Mouse (Mus musculus): Measurements from ENCODE around the gene Zfp831. TPM values are rescaled to one million over a fixed set of nuclear protein-coding genes. Genes with fewer than 3 reads are reported as not detected.

Gene Zfp831
- total and polyA plus RNA-seq, 2 experiments from 2014 or later: not detected

GRCm38 (mm10) chr2:174658229-174658844, 15.0 kb downstream of the Zfp831 start:
- Histone ChIP-seq H3K36me3 (ENCODE audit: insufficient read depth, low read length) (no peaks in the 10 kb centered on the region), H3K4me2 (ENCODE audit: low read depth, low read length, poor library complexity, severe bottlenecking) (no peak overlapping the region), H3K9me3 (ENCODE audit: low read length) (no peaks in the 10 kb centered on the region), H3K9ac (replicated peaks; ENCODE audit: low read length, poor library complexity, severe bottlenecking) (no peak overlapping the region), H3K4me1 (ENCODE audit: insufficient read depth, low read length) (no peaks in the 10 kb centered on the region), H3K27me3 (ENCODE audit: insufficient read depth, low read length) (no peaks in the 10 kb centered on the region), H3K27ac (ENCODE audit: low read depth, low read length) (no peak overlapping the region), H3K4me3 (ENCODE audit: low read depth, low read length) (no peak overlapping the region)
- ATAC-seq (ENCODE audit: low FRiP score) (no peak), DNase-seq (ENCODE audit: low spot score) (no peak)
- 71% methylated on average over 8 of the region's 8 CpGs for WGBS
- TF ChIP-seq CTCF (IDR thresholded peaks at IDR 0.05): no peak

- no peaks in the 10 kb centered on the region for H3K4me1 ChIP-seq (ENCODE audit: insufficient read depth, low read length)
- 77% methylated on average over 4 of the region's 4 CpGs for WGBS
- no peak for TF ChIP-seq CTCF (IDR thresholded peaks at IDR 0.05)
Observed at GRCm38 (mm10) chr2:174659874-174660273, 16.5 kb downstream of the Zfp831 start.

GRCm38 (mm10) chr2:174660321-174660720, 17.0 kb downstream of the Zfp831 start:
- Histone ChIP-seq H3K4me1 (ENCODE audit: insufficient read depth, low read length) (no peaks in the 10 kb centered on the region), H3K4me3 (ENCODE audit: low read depth, low read length) (no peak overlapping the region), H3K27ac (ENCODE audit: low read depth, low read length) (no peak overlapping the region), H3K4me2 (ENCODE audit: low read depth, low read length, poor library complexity, severe bottlenecking) (no peak overlapping the region), H3K9ac (replicated peaks; ENCODE audit: low read length, poor library complexity, severe bottlenecking) (no peak overlapping the region), H3K36me3 (ENCODE audit: insufficient read depth, low read length) (no peaks in the 10 kb centered on the region), H3K27me3 (ENCODE audit: insufficient read depth, low read length) (no peaks in the 10 kb centered on the region), H3K9me3 (ENCODE audit: low read length) (no peaks in the 10 kb centered on the region)
- 84% methylated on average over 9 of the region's 9 CpGs for WGBS
- no peak for TF ChIP-seq CTCF (IDR thresholded peaks at IDR 0.05)
- ATAC-seq (ENCODE audit: low FRiP score) (no peak), DNase-seq (ENCODE audit: low spot score) (no peak)

More at GRCm38 (mm10) chr2:174659874-174660273, 16.5 kb downstream of the Zfp831 start:
- Histone ChIP-seq H3K4me3 (ENCODE audit: low read depth, low read length) (no peak overlapping the region), H3K36me3 (ENCODE audit: insufficient read depth, low read length) (no peaks in the 10 kb centered on the region), H3K9me3 (ENCODE audit: low read length) (no peaks in the 10 kb centered on the region), H3K27ac (ENCODE audit: low read depth, low read length) (no peak overlapping the region), H3K4me2 (ENCODE audit: low read depth, low read length, poor library complexity, severe bottlenecking) (no peak overlapping the region), H3K27me3 (ENCODE audit: insufficient read depth, low read length) (no peaks in the 10 kb centered on the region), H3K9ac (replicated peaks; ENCODE audit: low read length, poor library complexity, severe bottlenecking) (no peak overlapping the region)
- no peak for DNase-seq (ENCODE audit: low spot score)
- no peak for ATAC-seq (ENCODE audit: low FRiP score)

- no peak for TF ChIP-seq CTCF (IDR thresholded peaks at IDR 0.05)
- Histone ChIP-seq H3K27ac (ENCODE audit: low read depth, low read length) (no peak overlapping the region), H3K4me1 (ENCODE audit: insufficient read depth, low read length) (no peaks in the 10 kb centered on the region), H3K4me3 (ENCODE audit: low read depth, low read length) (no peak overlapping the region), H3K27me3 (ENCODE audit: insufficient read depth, low read length) (no peaks in the 10 kb centered on the region), H3K9ac (replicated peaks; ENCODE audit: low read length, poor library complexity, severe bottlenecking) (no peak overlapping the region), H3K9me3 (ENCODE audit: low read length) (no peaks in the 10 kb centered on the region), H3K4me2 (ENCODE audit: low read depth, low read length, poor library complexity, severe bottlenecking) (no peak overlapping the region), H3K36me3 (ENCODE audit: insufficient read depth, low read length) (no peaks in the 10 kb centered on the region)
- ATAC-seq (ENCODE audit: low FRiP score): no peak
- no peak for DNase-seq (ENCODE audit: low spot score)
- WGBS: 53% methylated on average over 7 of the region's 7 CpGs
Observed at GRCm38 (mm10) chr2:174661436-174662171, 18.3 kb downstream of the Zfp831 start.

- Histone ChIP-seq H3K4me2 (ENCODE audit: low read depth, low read length, poor library complexity, severe bottlenecking) (no peak overlapping the region), H3K4me1 (ENCODE audit: insufficient read depth, low read length) (no peaks in the 10 kb centered on the region), H3K36me3 (ENCODE audit: insufficient read depth, low read length) (no peaks in the 10 kb centered on the region), H3K4me3 (ENCODE audit: low read depth, low read length) (no peak overlapping the region), H3K9ac (replicated peaks; ENCODE audit: low read length, poor library complexity, severe bottlenecking) (no peak overlapping the region), H3K27me3 (ENCODE audit: insufficient read depth, low read length) (no peaks in the 10 kb centered on the region), H3K27ac (ENCODE audit: low read depth, low read length) (no peak overlapping the region), H3K9me3 (ENCODE audit: low read length) (no peaks in the 10 kb centered on the region)
- DNase-seq (ENCODE audit: low spot score) (no peak), ATAC-seq (ENCODE audit: low FRiP score) (no peak)
- TF ChIP-seq CTCF (IDR thresholded peaks at IDR 0.05): no peak
- 84% methylated on average over 1 of the region's 1 CpGs for WGBS
Observed at GRCm38 (mm10) chr2:174662593-174662992, 19.3 kb downstream of the Zfp831 start.

GRCm38 (mm10) chr2:174665404-174665803, 22.1 kb downstream of the Zfp831 start:
- Histone ChIP-seq H3K4me1 (ENCODE audit: insufficient read depth, low read length) (no peaks in the 10 kb centered on the region), H3K9me3 (ENCODE audit: low read length) (no peaks in the 10 kb centered on the region), H3K36me3 (ENCODE audit: insufficient read depth, low read length) (no peaks in the 10 kb centered on the region), H3K4me3 (ENCODE audit: low read depth, low read length) (no peak overlapping the region), H3K27ac (ENCODE audit: low read depth, low read length) (no peak overlapping the region), H3K9ac (replicated peaks; ENCODE audit: low read length, poor library complexity, severe bottlenecking) (no peak overlapping the region), H3K27me3 (ENCODE audit: insufficient read depth, low read length) (no peaks in the 10 kb centered on the region; the same call in 1 of the 2 replicates), H3K4me2 (ENCODE audit: low read depth, low read length, poor library complexity, severe bottlenecking) (no peak overlapping the region)
- no peak for ATAC-seq (ENCODE audit: low FRiP score)
- WGBS: 63% methylated on average over 5 of the region's 5 CpGs
- TF ChIP-seq CTCF (IDR thresholded peaks at IDR 0.05): no peak
- DNase-seq (ENCODE audit: low spot score): no peak
